Mouse (Mus musculus) hindbrain, embryonic 11.5 days (tissue): ENCODE data around the gene Arhgap25. TPM values are rescaled to one million over a fixed set of nuclear protein-coding genes. Genes with fewer than 3 reads are reported as not detected.

Source experiments
- ATAC-seq: fragments of 200-750 bp; cut with Nextera tagmentation; 2 replicates; pipeline ENCODE4 v1.8.0; 2017; ENCODE audit warnings: mild to moderate bottlenecking, moderate TSS enrichment, moderate library complexity; ENCODE audit not compliant: low FRiP score
- DNase-seq: peaks from one replicate; pipeline ENCODE4 v3.0.0-alpha.2; 2015; ENCODE audit warnings: low spot score
- H3K27ac ChIP-seq: fragments of 300-500 bp; sonication (generic); 2 replicates; pipeline ENCODE4 v1.5.1; 2014; ENCODE audit warnings: mild to moderate bottlenecking, low read depth, low read length
- H3K27me3 ChIP-seq: fragments of 300-500 bp; sonication (generic); 2 replicates; pipeline ENCODE4 v1.6.1; 2014; ENCODE audit warnings: mild to moderate bottlenecking, low read length, moderate library complexity, mixed read lengths; ENCODE audit not compliant: control insufficient read depth, insufficient read depth
- H3K36me3 ChIP-seq: fragments of 300-500 bp; sonication (generic); 2 replicates; pipeline ENCODE4 v1.6.1; 2014; ENCODE audit warnings: mild to moderate bottlenecking, low read length, moderate library complexity, mixed read lengths; ENCODE audit not compliant: control insufficient read depth, insufficient read depth
- H3K4me1 ChIP-seq: fragments of 300-500 bp; sonication (generic); replicated peaks from 2 replicates; pipeline ENCODE4 v1.6.1; 2014; ENCODE audit warnings: low read length, mixed read lengths; ENCODE audit not compliant: control insufficient read depth, insufficient read depth
- H3K4me2 ChIP-seq: fragments of 300-500 bp; sonication (generic); replicated peaks from 2 replicates; pipeline ENCODE4 v1.6.1; 2014; ENCODE audit warnings: mild to moderate bottlenecking, low read depth, low read length
- H3K4me3 ChIP-seq: fragments of 300-500 bp; sonication (generic); 2 replicates; pipeline ENCODE4 v1.5.1; 2014; ENCODE audit warnings: low read depth, low read length
- H3K9ac ChIP-seq: fragments of 300-500 bp; sonication (generic); 2 replicates; pipeline ENCODE4 v1.6.1; 2014; ENCODE audit warnings: low read depth, low read length
- H3K9me3 ChIP-seq: fragments of 300-500 bp; sonication (generic); 2 replicates; pipeline ENCODE4 v1.6.1; 2016; ENCODE audit warnings: low read length; ENCODE audit not compliant: control insufficient read depth
- WGBS: fragments of 180-500 bp; shearing (Covaris S2); extraction: QIAGEN DNeasy Blood & Tissue Kit; methylation state at CpG from one replicate; pipeline ENCODE4 v1.1.7; 2014; 5-methylcytosine and 5-hydroxymethylcytosine counted together
- polyA plus RNA-seq: library from polyadenylated mRNA; unstranded; fragments of >200 nt; fragmentation: Nextera tagmentation; extraction: Ambion mirVana; gene quantifications from 2 replicates; pipeline ENCODE4 v1.2.1, GENCODE M21; 2014

The Arhgap25 gene
- polyA plus RNA-seq, 1 experiment from 2014 or later, result 3.2 TPM

DNA sequence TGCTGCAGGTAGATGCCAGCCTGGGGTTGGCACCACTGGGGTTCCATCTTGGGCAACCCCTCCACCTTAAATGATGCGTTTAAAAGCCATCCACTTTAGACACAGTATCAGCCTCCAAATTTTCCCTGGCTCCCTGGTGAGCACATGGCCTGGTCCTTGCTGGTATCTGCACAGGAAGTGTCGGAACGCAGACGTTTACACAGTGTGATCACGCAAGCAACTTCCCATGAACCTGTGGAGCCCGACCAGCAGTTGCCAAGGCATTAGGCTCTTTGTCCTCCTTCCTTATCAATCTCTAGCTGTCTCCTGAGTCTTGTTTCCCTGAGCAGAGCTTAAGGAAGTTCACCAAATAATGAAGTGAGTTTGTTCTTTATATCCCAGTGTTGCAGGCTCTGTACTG lies 77.6 kb downstream of the Arhgap25 start:
- Histone ChIP-seq H3K4me3 (no peak overlapping the region), H3K9ac (no peak overlapping the region), H3K4me1 (no peaks in the 10 kb centered on the region), H3K36me3 (no peaks in the 10 kb centered on the region), H3K27me3 (no peaks in the 10 kb centered on the region), H3K4me2 (no peak overlapping the region), H3K9me3 (no peaks in the 10 kb centered on the region), H3K27ac (no peak overlapping the region)
- DNase-seq, result no peak
- 66% methylated on average over 6 of the region's 6 CpGs for WGBS
- no peak for ATAC-seq

DNA sequence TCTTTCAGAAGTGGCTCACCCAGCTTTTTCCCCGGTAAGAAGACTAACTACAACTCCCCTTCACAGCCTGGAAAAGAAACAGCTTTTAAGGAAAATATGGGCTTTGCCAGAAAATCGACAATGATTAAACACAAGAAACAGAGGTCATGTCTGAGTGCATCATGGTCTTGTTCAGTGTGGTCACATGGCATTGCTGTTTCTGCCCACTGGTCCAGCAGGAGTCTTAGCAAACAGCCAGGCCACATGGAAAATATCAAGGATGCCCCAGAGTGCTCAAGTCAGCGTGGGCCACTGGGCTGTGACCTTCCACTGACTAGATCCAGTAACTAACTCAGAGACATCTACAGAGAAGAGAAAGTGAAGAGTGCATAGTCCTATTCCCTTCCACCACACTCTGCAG lies 81.3 kb downstream of the Arhgap25 start:
- H3K36me3 ChIP-seq, result no peaks in the 10 kb centered on the region
- no peaks in the 10 kb centered on the region for H3K4me1 ChIP-seq
- WGBS, result 71% methylated on average over 3 of the region's 3 CpGs
- DNase-seq (no peak), ATAC-seq (no peak)
- no peak overlapping the region for H3K4me3 ChIP-seq
- H3K4me2 ChIP-seq, result no peak overlapping the region
- H3K9me3 ChIP-seq, result no peaks in the 10 kb centered on the region
- no peak overlapping the region for H3K9ac ChIP-seq
- no peak overlapping the region for H3K27ac ChIP-seq
- H3K27me3 ChIP-seq, result no peaks in the 10 kb centered on the region

DNA sequence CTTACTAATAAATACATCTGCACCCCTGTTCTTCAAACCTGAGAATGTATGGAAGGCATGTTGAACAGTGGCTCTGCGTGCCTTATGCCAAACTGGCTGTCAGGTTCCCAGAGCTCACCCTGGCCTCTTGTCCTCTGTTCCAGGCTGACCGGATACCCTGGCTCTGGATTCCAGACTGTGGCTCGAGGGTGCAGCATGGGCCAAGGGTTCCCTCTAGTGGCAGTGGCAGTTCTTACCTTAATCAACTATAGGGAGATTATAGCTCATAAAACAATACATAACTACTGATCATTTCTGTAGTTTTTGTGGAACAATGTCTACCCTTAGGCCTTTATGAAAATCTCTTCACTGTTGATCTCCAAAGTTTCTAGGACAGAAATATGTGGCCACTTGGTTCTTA lies 82.0 kb downstream of the Arhgap25 start:
- Histone ChIP-seq H3K9ac (no peak overlapping the region), H3K4me3 (no peak overlapping the region), H3K36me3 (no peaks in the 10 kb centered on the region), H3K27ac (no peak overlapping the region), H3K27me3 (no peaks in the 10 kb centered on the region), H3K4me1 (no peaks in the 10 kb centered on the region), H3K9me3 (no peaks in the 10 kb centered on the region), H3K4me2 (no peak overlapping the region)
- DNase-seq (no peak), ATAC-seq (no peak)
- 69% methylated on average over 3 of the region's 3 CpGs for WGBS

DNA sequence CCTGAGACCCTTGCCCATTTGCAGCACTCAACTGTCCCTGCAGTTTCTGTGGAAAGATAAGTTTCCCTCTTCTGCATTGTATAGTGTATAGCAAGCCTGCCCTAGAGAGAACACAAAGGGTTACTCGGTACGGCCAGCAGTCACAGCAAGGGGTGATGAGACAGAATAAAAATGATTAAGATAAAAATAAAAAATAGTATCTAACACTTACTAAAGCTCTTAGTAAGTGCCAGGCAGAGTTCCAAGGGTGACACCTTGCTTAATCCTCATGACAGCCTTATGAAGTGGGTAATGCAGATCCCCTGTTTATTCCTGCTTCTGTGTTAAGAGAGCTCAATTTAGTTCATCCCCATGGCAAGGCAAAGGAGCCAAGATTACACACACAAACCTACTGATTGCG lies 83.5 kb downstream of the Arhgap25 start:
- 91% methylated on average over 3 of the region's 3 CpGs for WGBS
- DNase-seq, result no peak
- H3K9me3 ChIP-seq, result no peaks in the 10 kb centered on the region
- H3K9ac ChIP-seq, result no peak overlapping the region
- H3K27ac ChIP-seq, result no peak overlapping the region
- no peaks in the 10 kb centered on the region for H3K36me3 ChIP-seq
- H3K4me2 ChIP-seq, result no peak overlapping the region
- H3K4me1 ChIP-seq, result no peaks in the 10 kb centered on the region
- no peak for ATAC-seq
- no peaks in the 10 kb centered on the region for H3K27me3 ChIP-seq
- no peak overlapping the region for H3K4me3 ChIP-seq

DNA sequence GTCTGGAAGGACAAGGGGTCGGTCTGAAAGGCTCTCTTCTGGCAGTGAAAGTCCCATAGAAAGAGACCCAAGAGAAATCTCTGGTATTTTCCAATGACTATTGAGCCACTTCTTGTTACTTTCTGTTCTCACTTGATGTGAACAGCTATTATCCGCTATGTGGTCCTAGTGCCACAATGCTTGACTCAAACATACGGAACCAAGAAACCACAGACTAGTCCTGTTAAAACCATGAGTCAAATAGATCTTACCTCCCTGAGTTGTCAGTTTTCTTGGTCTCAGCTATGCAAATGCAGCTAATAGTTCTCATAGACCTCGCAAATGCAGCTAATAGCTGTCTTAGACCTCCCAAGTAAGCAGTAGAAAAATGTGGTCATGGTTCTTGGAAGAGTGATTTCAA lies 85.8 kb downstream of the Arhgap25 start:
- no peak overlapping the region for H3K4me2 ChIP-seq
- 91% methylated on average over 4 of the region's 4 CpGs for WGBS
- H3K9me3 ChIP-seq, result no peaks in the 10 kb centered on the region
- no peak for DNase-seq
- no peak overlapping the region for H3K27ac ChIP-seq
- H3K36me3 ChIP-seq, result no peaks in the 10 kb centered on the region
- ATAC-seq, result no peak
- H3K4me3 ChIP-seq, result no peak overlapping the region
- H3K4me1 ChIP-seq, result no peaks in the 10 kb centered on the region
- H3K9ac ChIP-seq, result no peak overlapping the region
- no peaks in the 10 kb centered on the region for H3K27me3 ChIP-seq

DNA sequence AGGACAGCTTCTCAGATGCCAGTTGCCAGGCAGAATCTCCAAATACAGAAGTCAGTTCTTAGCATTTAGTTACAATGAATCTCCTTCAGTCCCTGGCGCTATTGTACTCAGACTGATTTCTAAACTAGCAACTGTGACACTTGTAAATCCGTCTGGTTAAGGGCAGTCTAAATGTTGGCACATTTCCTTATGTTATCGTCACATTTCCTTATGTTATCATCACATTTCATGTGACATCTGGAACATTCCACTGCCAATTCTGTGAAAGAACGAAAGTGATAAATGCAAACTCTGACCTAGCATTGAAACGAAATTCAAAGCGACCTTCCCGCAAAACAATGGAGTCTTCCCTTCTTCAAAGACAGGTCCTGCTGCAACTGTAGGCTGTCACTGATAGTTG lies 87.8 kb downstream of the Arhgap25 start:
- no peak overlapping the region for H3K4me3 ChIP-seq
- H3K9ac ChIP-seq, result no peak overlapping the region
- H3K27me3 ChIP-seq, result no peaks in the 10 kb centered on the region
- no peaks in the 10 kb centered on the region for H3K9me3 ChIP-seq
- WGBS, result 88% methylated on average over 7 of the region's 7 CpGs
- H3K27ac ChIP-seq, result no peak overlapping the region
- ATAC-seq, result no peak
- DNase-seq, result no peak
- H3K4me2 ChIP-seq, result no peak overlapping the region
- no peaks in the 10 kb centered on the region for H3K36me3 ChIP-seq
- H3K4me1 ChIP-seq, result no peaks in the 10 kb centered on the region

DNA sequence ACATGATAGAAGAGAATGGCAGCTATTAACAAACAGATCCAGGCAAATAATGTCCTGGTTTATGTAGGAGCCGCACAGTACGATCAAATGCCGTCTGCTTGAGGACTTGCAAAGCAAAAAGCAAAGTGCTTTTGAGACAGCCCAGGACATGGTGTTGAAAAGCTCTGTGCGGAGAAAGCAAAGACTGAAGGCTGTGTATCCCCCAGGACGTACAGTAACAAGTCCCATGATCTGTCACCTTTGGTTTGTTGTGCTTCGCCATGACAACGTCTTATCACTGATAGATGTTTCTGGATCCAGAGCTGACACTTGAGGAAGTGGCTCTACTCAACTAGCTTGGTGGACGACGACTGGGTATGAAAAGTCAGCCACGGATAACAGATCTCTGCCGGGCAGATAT lies 89.8 kb downstream of the Arhgap25 start:
- no peak overlapping the region for H3K27ac ChIP-seq
- no peaks in the 10 kb centered on the region for H3K9me3 ChIP-seq
- no peaks in the 10 kb centered on the region for H3K4me1 ChIP-seq
- WGBS, result 88% methylated on average over 11 of the region's 11 CpGs
- H3K36me3 ChIP-seq, result no peaks in the 10 kb centered on the region
- H3K27me3 ChIP-seq, result no peaks in the 10 kb centered on the region
- H3K4me2 ChIP-seq, result no peak overlapping the region
- no peak overlapping the region for H3K9ac ChIP-seq
- DNase-seq (no peak), ATAC-seq (no peak)
- no peak overlapping the region for H3K4me3 ChIP-seq

DNA sequence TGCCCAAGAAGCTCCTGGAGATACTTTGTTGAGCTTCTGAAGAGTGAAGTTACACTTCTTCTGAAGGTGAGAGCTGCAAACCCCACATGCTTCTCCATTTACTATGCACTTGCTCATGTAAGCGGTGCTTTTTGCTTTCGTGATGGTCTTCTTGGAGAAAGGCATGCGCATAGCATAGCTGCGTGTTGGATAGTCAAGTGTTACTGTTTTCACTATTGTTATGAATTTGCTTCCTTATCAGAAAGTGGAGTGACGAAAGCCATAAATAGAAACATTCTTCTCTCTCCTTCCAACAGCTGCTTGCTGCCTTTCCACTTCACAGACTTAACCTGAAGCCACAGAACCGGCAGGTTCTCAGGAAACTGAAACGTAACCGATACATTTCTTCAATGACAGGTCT lies 96.3 kb downstream of the Arhgap25 start:
- H3K4me3 ChIP-seq, result no peak overlapping the region
- no peak for ATAC-seq
- no peaks in the 10 kb centered on the region for H3K36me3 ChIP-seq
- no peak overlapping the region for H3K27ac ChIP-seq
- no peak for DNase-seq
- no peaks in the 10 kb centered on the region for H3K27me3 ChIP-seq
- no peak overlapping the region for H3K9ac ChIP-seq
- H3K4me2 ChIP-seq, result no peak overlapping the region
- WGBS, result 94% methylated on average over 8 of the region's 8 CpGs
- no peaks in the 10 kb centered on the region for H3K4me1 ChIP-seq
- no peaks in the 10 kb centered on the region for H3K9me3 ChIP-seq

DNA sequence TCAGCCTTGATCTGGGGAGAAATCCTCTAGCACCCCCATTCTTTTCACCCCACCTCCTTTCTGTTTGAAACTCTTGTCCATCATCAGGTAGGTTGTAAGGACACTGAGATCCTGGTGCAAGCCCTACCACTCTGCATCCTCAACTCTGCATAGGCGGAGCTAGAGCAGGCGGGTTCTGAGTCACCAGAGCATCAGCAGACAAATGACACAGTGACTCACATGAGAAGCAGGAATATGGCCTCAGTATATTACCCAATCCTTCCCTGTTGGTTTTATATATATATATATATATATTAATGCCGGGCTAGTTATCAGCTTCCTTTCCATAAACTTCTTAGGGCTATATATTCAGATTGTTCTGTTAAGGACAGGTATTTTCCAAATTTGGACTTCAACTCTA lies 97.3 kb downstream of the Arhgap25 start:
- WGBS, result 90% methylated on average over 3 of the region's 3 CpGs
- Histone ChIP-seq H3K36me3 (no peaks in the 10 kb centered on the region), H3K9me3 (no peaks in the 10 kb centered on the region), H3K4me3 (no peak overlapping the region), H3K9ac (no peak overlapping the region), H3K4me2 (no peak overlapping the region), H3K27ac (no peak overlapping the region), H3K4me1 (no peaks in the 10 kb centered on the region), H3K27me3 (no peaks in the 10 kb centered on the region)
- DNase-seq (no peak), ATAC-seq (no peak)
